Mouse (Mus musculus): Measurements from ENCODE around the gene Rps6kc1.

GRCm38 (mm10) chr1:190918938-190919337 is 7.4 kb upstream of the Rps6kc1 start:
- TF ChIP-seq CTCF (IDR thresholded peaks at IDR 0.05; ENCODE audit: control insufficient read depth, insufficient read depth, low read length) (no peak), POLR2A (IDR thresholded peaks at IDR 0.05; ENCODE audit: borderline replicate concordance, control insufficient read depth, low read depth, low read length) (no peak)
